Mouse (Mus musculus) liver, embryonic 14.5 days (tissue): ENCODE measurements around the gene Gm33543. TPM values are rescaled to one million over a fixed set of nuclear protein-coding genes. Genes with fewer than 3 reads are reported as not detected.

Experiments used
- ATAC-seq: fragments of 200-750 bp; cut with Nextera tagmentation; 2 replicates; pipeline ENCODE4 v1.8.0; 2017; ENCODE audit warnings: moderate number of reproducible peaks, mild to moderate bottlenecking, moderate library complexity; ENCODE audit not compliant: insufficient read depth
- DNase-seq, 3 experiments: peaks; one replicate each; pipeline ENCODE4 v3.0.0-alpha.2; 2012 to 2013; ENCODE audit warnings: low read depth in 3 of 3, low spot score in 3 of 3
- H3K27ac ChIP-seq: fragments of 300-500 bp; sonication (generic); 2 replicates; pipeline ENCODE4 v1.5.1; 2014; ENCODE audit warnings: moderate library complexity, mild to moderate bottlenecking, control low read depth, inconsistent platforms
- H3K27me3 ChIP-seq: fragments of 300-500 bp; sonication (generic); 2 replicates; pipeline ENCODE4 v1.6.1; 2014; ENCODE audit warnings: mild to moderate bottlenecking, low read length, moderate library complexity; ENCODE audit not compliant: control insufficient read depth, insufficient read depth
- H3K36me3 ChIP-seq: fragments of 300-500 bp; sonication (generic); replicated peaks from 2 replicates; pipeline ENCODE4 v1.6.1; 2014; ENCODE audit warnings: low read depth; ENCODE audit not compliant: control insufficient read depth, insufficient read depth
- H3K4me1 ChIP-seq, 2 experiments: fragments of 200-500 bp in 1 of 2; fragments of 300-500 bp in 1 of 2; sonication (generic) in 1 of 2; replicated peaks; 2 replicates each; pipeline ENCODE4 v1.6.1; 2012 to 2014; ENCODE audit warnings: antibody characterized with exemption in 1 of 2, inconsistent platforms in 1 of 2, low read length in 1 of 2; ENCODE audit not compliant: control insufficient read depth in 2 of 2, insufficient read depth in 2 of 2
- H3K4me2 ChIP-seq: fragments of 300-500 bp; sonication (generic); 2 replicates; pipeline ENCODE4 v1.6.1; 2014; ENCODE audit warnings: low read depth, mild to moderate bottlenecking, control low read depth, moderate library complexity
- H3K4me3 ChIP-seq, 2 experiments: fragments of 200-500 bp in 1 of 2; fragments of 300-500 bp in 1 of 2; sonication (generic) in 1 of 2; 2 replicates each; pipeline ENCODE4 v1.5.1; 2012 to 2014; ENCODE audit warnings: low read depth in 2 of 2, low read length in 2 of 2, mild to moderate bottlenecking in 2 of 2, control low read depth in 1 of 2, inconsistent platforms in 1 of 2, moderate library complexity in 1 of 2; ENCODE audit not compliant: insufficient read depth in 1 of 2
- H3K9ac ChIP-seq: fragments of 300-500 bp; sonication (generic); replicated peaks from 2 replicates; pipeline ENCODE4 v1.6.1; 2014; ENCODE audit warnings: mild to moderate bottlenecking, control low read depth, moderate library complexity
- H3K9me3 ChIP-seq: fragments of 300-500 bp; sonication (generic); 2 replicates; pipeline ENCODE4 v1.6.1; 2016; ENCODE audit warnings: low read length, mixed read lengths; ENCODE audit not compliant: control insufficient read depth
- CTCF ChIP-seq: IDR thresholded peaks from 2 replicates; pipeline ENCODE4 v1.5.1; 2016; ENCODE audit warnings: antibody characterized with exemption, low read depth, control low read depth
- EP300 ChIP-seq: IDR thresholded peaks from 2 replicates; pipeline ENCODE4 v1.6.1; 2016; ENCODE audit warnings: antibody characterized with exemption, low read depth
- WGBS: fragments of 180-500 bp; shearing (Covaris S2); extraction: QIAGEN DNeasy Blood & Tissue Kit; methylation state at CpG from one replicate; pipeline ENCODE4 v1.1.7; 2014; ENCODE audit not compliant: insufficient replicate concordance; 5-methylcytosine and 5-hydroxymethylcytosine counted together
- polyA plus RNA-seq, 2 experiments: library from polyadenylated mRNA; depleted of rRNA in 1 of 2; stranded (reverse) in 1 of 2; unstranded in 1 of 2; fragments of >200 nt; fragmentation: Nextera tagmentation in 1 of 2; extraction: Ambion mirVana in 1 of 2; gene quantifications; 2 replicates each; pipeline versions ENCODE4 v1.2.1 to v1.2.3; 2012 to 2014

Gene Gm33543
- polyA plus RNA-seq, 2 experiments: not detected

- no peaks in the 10 kb centered on the region for H3K36me3 ChIP-seq
- H3K4me1 ChIP-seq: no peaks in the 10 kb centered on the region; a peak in 1 of 4 replicates
- no peak for ATAC-seq
- TF ChIP-seq EP300: no peak
- TF ChIP-seq CTCF: no peak
- no peak overlapping the region for H3K27ac ChIP-seq
- DNase-seq: no peak
- H3K4me3 ChIP-seq: no peak overlapping the region
- no peaks in the 10 kb centered on the region for H3K9me3 ChIP-seq
- no peak overlapping the region for H3K9ac ChIP-seq
- 49% methylated on average over 9 of the region's 9 CpGs for WGBS
- no peaks in the 10 kb centered on the region for H3K27me3 ChIP-seq
- H3K4me2 ChIP-seq: no peak overlapping the region
Measured at GRCm38 (mm10) chr10:95836530-95837264, 6.0 kb downstream of the Gm33543 start.

GRCm38 (mm10) chr10:95830891-95831290 lies 11.8 kb downstream of the Gm33543 start:
- 57% methylated on average over 5 of the region's 5 CpGs for WGBS
- Histone ChIP-seq H3K9ac (no peak overlapping the region), H3K36me3 (no peaks in the 10 kb centered on the region), H3K4me1 (no peaks in the 10 kb centered on the region), H3K27me3 (no peaks in the 10 kb centered on the region), H3K4me3 (no peak overlapping the region), H3K4me2 (no peak overlapping the region), H3K27ac (no peak overlapping the region), H3K9me3 (no peaks in the 10 kb centered on the region)
- no peak for DNase-seq
- ATAC-seq: no peak
- no peak for TF ChIP-seq CTCF

- no peaks in the 10 kb centered on the region for H3K36me3 ChIP-seq
- no peaks in the 10 kb centered on the region for H3K27me3 ChIP-seq
- H3K27ac ChIP-seq: no peak overlapping the region
- H3K4me3 ChIP-seq: no peak overlapping the region
- no peaks in the 10 kb centered on the region for H3K9me3 ChIP-seq
- no peak for DNase-seq
- no peak overlapping the region for H3K9ac ChIP-seq
- no peak overlapping the region for H3K4me2 ChIP-seq
- ATAC-seq: no peak
- H3K4me1 ChIP-seq: no peaks in the 10 kb centered on the region
- TF ChIP-seq EP300: no peak
- TF ChIP-seq CTCF: no peak
Measured at GRCm38 (mm10) chr10:95829471-95829870, 13.3 kb downstream of the Gm33543 start.

GRCm38 (mm10) chr10:95828374-95828773 lies 14.4 kb downstream of the Gm33543 start:
- no peak for TF ChIP-seq EP300
- no peak for TF ChIP-seq CTCF
- Histone ChIP-seq H3K36me3 (no peaks in the 10 kb centered on the region), H3K4me3 (no peak overlapping the region), H3K9me3 (no peaks in the 10 kb centered on the region), H3K9ac (no peak overlapping the region), H3K4me2 (no peak overlapping the region), H3K27me3 (no peaks in the 10 kb centered on the region), H3K4me1 (no peaks in the 10 kb centered on the region), H3K27ac (no peak overlapping the region)
- DNase-seq (no peak), ATAC-seq (no peak)
- 61% methylated on average over 5 of the region's 5 CpGs for WGBS

- no peak for DNase-seq
- no peaks in the 10 kb centered on the region for H3K27me3 ChIP-seq
- no peaks in the 10 kb centered on the region for H3K9me3 ChIP-seq
- H3K4me3 ChIP-seq: no peak overlapping the region
- TF ChIP-seq CTCF (no peak), EP300 (no peak)
- no peak overlapping the region for H3K27ac ChIP-seq
- H3K4me2 ChIP-seq: no peak overlapping the region
- ATAC-seq: no peak
- H3K9ac ChIP-seq: no peak overlapping the region
- WGBS: 61% methylated on average over 3 of the region's 3 CpGs
- H3K4me1 ChIP-seq: no peaks in the 10 kb centered on the region
- no peaks in the 10 kb centered on the region for H3K36me3 ChIP-seq
Measured at GRCm38 (mm10) chr10:95825651-95826050, 17.1 kb downstream of the Gm33543 start.
